Mouse (Mus musculus) stomach, embryonic 16.5 days (tissue): ENCODE data around the gene Sorcs2. TPM values are rescaled to one million over a fixed set of nuclear protein-coding genes. Genes with fewer than 3 reads are reported as not detected.
A peak's percentile ranks its signal among the peaks of the same experiment; 100 is the strongest.

Source experiments
- ATAC-seq: fragments of 200-750 bp; cut with Nextera tagmentation; 2 replicates; pipeline ENCODE4 v1.8.0; 2017; ENCODE audit warnings: moderate number of reproducible peaks, moderate TSS enrichment; ENCODE audit not compliant: insufficient read depth, low FRiP score
- H3K27ac ChIP-seq: fragments of 300-500 bp; sonication (generic); 2 replicates; pipeline ENCODE4 v1.5.1; 2014; ENCODE audit warnings: low read length
- H3K27me3 ChIP-seq: fragments of 300-500 bp; sonication (generic); 2 replicates; pipeline ENCODE4 v1.6.1; 2014; ENCODE audit warnings: low read length, control low read depth, mixed read lengths; ENCODE audit not compliant: control insufficient read depth, insufficient read depth
- H3K36me3 ChIP-seq: fragments of 300-500 bp; sonication (generic); 2 replicates; pipeline ENCODE4 v1.6.1; 2014; ENCODE audit warnings: low read length; ENCODE audit not compliant: control insufficient read depth, insufficient read depth
- H3K4me1 ChIP-seq: fragments of 300-500 bp; sonication (generic); 2 replicates; pipeline ENCODE4 v1.6.1; 2014; ENCODE audit warnings: low read length, control low read depth, mixed read lengths; ENCODE audit not compliant: control insufficient read depth, insufficient read depth
- H3K4me2 ChIP-seq: fragments of 300-500 bp; sonication (generic); 2 replicates; pipeline ENCODE4 v1.6.1; 2014; ENCODE audit warnings: low read depth, low read length, mixed read lengths
- H3K4me3 ChIP-seq: fragments of 300-500 bp; sonication (generic); replicated peaks from 2 replicates; pipeline ENCODE4 v1.5.1; 2014; ENCODE audit warnings: mild to moderate bottlenecking, low read length
- H3K9ac ChIP-seq: fragments of 300-500 bp; sonication (generic); 2 replicates; pipeline ENCODE4 v1.6.1; 2014; ENCODE audit warnings: low read length
- H3K9me3 ChIP-seq: fragments of 300-500 bp; sonication (generic); replicated peaks from 2 replicates; pipeline ENCODE4 v1.6.1; 2016; ENCODE audit warnings: low read length, control low read depth; ENCODE audit not compliant: control insufficient read depth
- WGBS: fragments of 180-500 bp; shearing (Covaris S2); extraction: QIAGEN DNeasy Blood & Tissue Kit; methylation state at CpG from one replicate; pipeline ENCODE4 v1.1.7; 2014; 5-methylcytosine and 5-hydroxymethylcytosine counted together
- polyA plus RNA-seq: library from polyadenylated mRNA; unstranded; fragments of >200 nt; fragmentation: Nextera tagmentation; extraction: Ambion mirVana; gene quantifications from 2 replicates; pipeline ENCODE4 v1.2.1, GENCODE M21; 2015

Gene Sorcs2
- polyA plus RNA-seq, 1 experiment from 2014 or later = 11.8 TPM

DNA sequence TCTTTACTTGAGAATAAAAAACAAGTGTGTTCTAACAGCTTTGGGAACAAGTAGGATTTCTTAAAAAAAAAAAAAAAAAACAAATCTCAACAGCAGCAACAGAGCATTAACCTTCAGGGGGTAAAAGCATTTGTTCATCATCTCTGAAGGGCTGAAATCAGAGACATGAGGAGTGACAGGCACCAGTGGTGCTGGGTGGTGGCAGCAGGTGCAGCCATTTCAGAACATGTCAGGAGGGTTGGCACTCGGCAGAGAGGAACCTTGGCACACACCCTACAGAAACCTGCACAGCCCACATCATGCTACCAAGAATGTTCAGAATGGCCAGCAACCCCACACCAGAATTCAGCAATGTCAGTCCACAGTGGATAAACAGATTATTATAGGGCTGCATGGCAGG lies 198.4 kb downstream of the Sorcs2 start:
- peaks cover 13% of the 10 kb centered on the region; the same call in 1 of the 2 replicates for H3K4me1 ChIP-seq
- H3K36me3 ChIP-seq = no peaks in the 10 kb centered on the region
- no peak overlapping the region for H3K9ac ChIP-seq
- no peak overlapping the region for H3K4me3 ChIP-seq
- 76% methylated on average over 1 of the region's 1 CpGs for WGBS
- no peak overlapping the region for H3K4me2 ChIP-seq
- H3K9me3 ChIP-seq = no peaks in the 10 kb centered on the region
- H3K27me3 ChIP-seq = no peaks in the 10 kb centered on the region
- ATAC-seq = no peak
- no peak overlapping the region for H3K27ac ChIP-seq

DNA sequence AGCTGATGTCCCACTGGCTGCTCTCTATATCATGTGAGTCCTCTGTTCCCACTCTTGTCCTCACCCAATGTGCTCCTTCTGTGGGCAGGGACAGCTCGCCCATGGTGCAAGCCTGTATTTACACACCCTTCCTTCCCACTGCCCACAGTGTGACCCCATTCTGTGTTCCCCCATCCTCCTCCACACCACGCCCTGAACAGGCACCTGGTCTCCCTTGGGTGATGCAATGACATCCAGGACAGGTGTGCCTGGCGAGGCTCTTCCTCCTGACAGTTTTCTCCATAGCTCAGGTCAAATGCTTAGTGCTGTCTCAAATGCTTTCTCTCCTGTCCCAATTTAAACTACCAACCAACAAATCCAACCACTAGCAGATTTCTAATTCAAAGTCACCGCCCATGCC lies 202.5 kb downstream of the Sorcs2 start:
- H3K4me2 ChIP-seq = no peak overlapping the region

DNA sequence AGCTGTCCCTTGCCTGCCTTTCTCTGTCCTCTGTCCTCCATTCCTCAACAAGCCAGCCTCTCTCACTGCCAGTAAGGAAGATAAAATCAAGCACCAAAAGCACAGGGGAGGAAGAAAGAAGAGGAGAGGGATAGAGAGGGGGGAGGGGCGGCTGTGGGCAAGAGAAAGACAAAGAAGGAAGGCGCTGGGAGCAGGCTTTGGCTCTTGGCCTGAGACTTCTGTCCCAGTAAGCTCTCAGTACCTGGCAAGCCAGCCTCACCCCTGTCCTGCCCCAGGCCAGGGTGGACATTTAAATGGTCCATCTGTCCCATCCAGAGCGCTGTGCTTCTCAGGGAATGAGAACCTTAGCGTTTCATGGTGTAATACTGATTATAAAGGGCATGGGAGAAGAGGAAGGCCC lies 203.3 kb downstream of the Sorcs2 start:
- H3K27me3 ChIP-seq = no peaks in the 10 kb centered on the region
- no peak overlapping the region for H3K4me3 ChIP-seq
- ATAC-seq = no peak
- H3K9me3 ChIP-seq = no peaks in the 10 kb centered on the region
- H3K27ac ChIP-seq = no peak overlapping the region
- H3K9ac ChIP-seq = no peak overlapping the region
- no peak overlapping the region for H3K4me2 ChIP-seq
- WGBS = 70% methylated on average over 4 of the region's 4 CpGs
- H3K4me1 ChIP-seq = 0 out of 2 replicates have a peak, but pooled peaks cover 8% of the 10 kb centered on the region
- no peaks in the 10 kb centered on the region for H3K36me3 ChIP-seq

More for the DNA sequence above, 202.5 kb downstream of the Sorcs2 start:
- WGBS = 74% methylated on average over 4 of the region's 4 CpGs
- Histone ChIP-seq H3K27me3 (no peaks in the 10 kb centered on the region), H3K36me3 (no peaks in the 10 kb centered on the region), H3K9me3 (no peaks in the 10 kb centered on the region), H3K4me1 (0 out of 2 replicates have a peak, but pooled peaks cover 8% of the 10 kb centered on the region), H3K4me3 (no peak overlapping the region), H3K27ac (no peak overlapping the region), H3K9ac (no peak overlapping the region)
- 0 out of 2 replicates have a peak, but pooled peaks have one; percentile 26 for ATAC-seq

DNA sequence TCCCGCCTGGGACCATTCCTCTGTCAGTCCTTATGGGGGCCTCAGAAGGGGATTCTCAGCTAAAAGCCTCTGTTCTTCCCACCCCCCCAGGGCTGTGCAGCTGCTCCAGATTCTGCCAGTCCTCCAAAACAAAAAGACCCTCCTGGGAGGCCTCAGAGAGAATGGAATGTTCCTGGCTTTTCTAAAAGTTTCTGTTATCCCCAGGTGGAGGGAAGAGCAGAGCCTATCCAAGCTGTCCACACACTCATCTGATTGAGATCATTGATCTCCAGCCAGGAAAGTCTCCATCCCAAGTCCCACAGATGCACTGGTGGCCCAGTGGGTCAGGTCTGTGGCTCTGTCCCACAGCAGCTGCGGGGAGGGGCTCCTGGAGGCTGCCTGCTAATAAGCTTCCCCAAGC lies 205.3 kb downstream of the Sorcs2 start:
- Histone ChIP-seq H3K9me3 (no peaks in the 10 kb centered on the region), H3K4me2 (no peak overlapping the region), H3K9ac (no peak overlapping the region), H3K27ac (no peak overlapping the region), H3K36me3 (no peaks in the 10 kb centered on the region), H3K4me1 (0 out of 2 replicates have a peak, but pooled peaks cover 8% of the 10 kb centered on the region), H3K4me3 (no peak overlapping the region), H3K27me3 (no peaks in the 10 kb centered on the region)
- ATAC-seq = no peak
- 69% methylated on average over 2 of the region's 2 CpGs for WGBS

DNA sequence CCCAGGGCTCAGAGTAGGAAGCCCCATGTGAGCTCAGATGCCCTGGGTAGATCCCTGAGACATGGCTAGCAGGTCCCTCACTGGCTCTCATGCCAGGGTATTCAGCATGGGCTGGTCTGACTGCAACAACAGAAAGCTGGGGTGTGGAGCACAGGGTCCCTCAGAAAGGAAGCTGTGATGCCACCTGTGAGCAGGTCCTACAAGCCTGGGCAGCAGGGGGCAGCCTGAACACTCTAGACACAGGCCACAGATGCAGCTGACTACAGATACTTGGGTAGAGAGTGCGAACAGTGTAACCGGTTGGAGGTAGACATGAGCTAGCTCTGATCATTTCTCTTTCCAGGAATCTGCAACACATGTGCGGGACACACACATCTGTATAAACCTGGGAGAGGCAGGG lies 206.1 kb downstream of the Sorcs2 start:
- Histone ChIP-seq H3K4me2 (no peak overlapping the region), H3K36me3 (no peaks in the 10 kb centered on the region), H3K4me1 (0 out of 2 replicates have a peak, but pooled peaks cover 8% of the 10 kb centered on the region), H3K27me3 (no peaks in the 10 kb centered on the region), H3K9ac (no peak overlapping the region), H3K9me3 (no peaks in the 10 kb centered on the region), H3K27ac (no peak overlapping the region), H3K4me3 (no peak overlapping the region)
- no peak for ATAC-seq
- WGBS = 78% methylated on average over 3 of the region's 3 CpGs

DNA sequence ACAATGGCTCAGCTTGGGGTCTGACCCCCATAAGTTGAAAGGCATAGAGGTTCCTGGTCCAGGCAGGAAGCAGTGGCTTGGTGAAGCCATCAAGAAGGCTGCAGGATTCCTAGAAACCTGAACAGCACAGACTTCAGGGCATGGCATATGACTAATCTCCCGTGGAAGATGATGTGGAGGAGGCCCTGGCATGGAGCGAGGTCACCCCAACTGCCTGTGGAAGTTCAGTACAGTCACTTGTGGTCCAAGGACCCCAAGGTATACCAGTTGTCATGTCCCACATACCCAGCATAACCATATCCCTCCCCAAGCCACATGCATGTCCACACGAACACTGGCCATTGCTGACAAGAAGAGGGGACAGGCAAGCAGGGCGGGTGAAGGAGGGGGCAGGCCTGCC lies 206.7 kb downstream of the Sorcs2 start:
- H3K4me3 ChIP-seq = no peak overlapping the region
- H3K4me2 ChIP-seq = no peak overlapping the region
- H3K27ac ChIP-seq = no peak overlapping the region
- WGBS = 91% methylated on average over 4 of the region's 4 CpGs
- H3K9me3 ChIP-seq = no peaks in the 10 kb centered on the region
- H3K9ac ChIP-seq = no peak overlapping the region
- no peaks in the 10 kb centered on the region for H3K36me3 ChIP-seq
- no peak for ATAC-seq
- no peaks in the 10 kb centered on the region for H3K27me3 ChIP-seq
- 0 out of 2 replicates have a peak, but pooled peaks cover 8% of the 10 kb centered on the region for H3K4me1 ChIP-seq

DNA sequence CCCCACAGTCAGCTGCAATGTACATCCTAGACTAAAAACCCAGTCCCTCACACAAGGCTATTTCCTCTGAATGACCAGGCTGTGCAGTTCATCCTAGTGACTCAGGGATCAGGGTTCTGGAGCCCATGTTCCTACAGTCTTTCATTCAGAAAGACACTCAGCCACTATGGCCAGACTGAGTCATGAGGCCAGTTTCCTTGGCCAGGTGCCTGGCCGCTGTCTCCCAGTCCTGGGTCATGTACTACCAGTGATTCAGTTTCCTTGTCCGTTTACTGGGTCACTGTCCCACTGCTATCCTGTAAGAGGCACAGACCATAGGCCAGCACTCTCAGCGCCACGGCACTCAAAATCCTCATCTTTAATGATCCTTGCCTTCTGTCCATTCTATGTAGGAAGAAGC lies 209.6 kb downstream of the Sorcs2 start:
- H3K4me3 ChIP-seq = no peak overlapping the region
- H3K4me1 ChIP-seq = no peaks in the 10 kb centered on the region
- H3K9ac ChIP-seq = no peak overlapping the region
- H3K27ac ChIP-seq = no peak overlapping the region
- no peaks in the 10 kb centered on the region for H3K9me3 ChIP-seq
- ATAC-seq = no peak
- H3K4me2 ChIP-seq = no peak overlapping the region
- H3K27me3 ChIP-seq = no peaks in the 10 kb centered on the region
- 87% methylated on average over 4 of the region's 4 CpGs for WGBS
- no peaks in the 10 kb centered on the region for H3K36me3 ChIP-seq

DNA sequence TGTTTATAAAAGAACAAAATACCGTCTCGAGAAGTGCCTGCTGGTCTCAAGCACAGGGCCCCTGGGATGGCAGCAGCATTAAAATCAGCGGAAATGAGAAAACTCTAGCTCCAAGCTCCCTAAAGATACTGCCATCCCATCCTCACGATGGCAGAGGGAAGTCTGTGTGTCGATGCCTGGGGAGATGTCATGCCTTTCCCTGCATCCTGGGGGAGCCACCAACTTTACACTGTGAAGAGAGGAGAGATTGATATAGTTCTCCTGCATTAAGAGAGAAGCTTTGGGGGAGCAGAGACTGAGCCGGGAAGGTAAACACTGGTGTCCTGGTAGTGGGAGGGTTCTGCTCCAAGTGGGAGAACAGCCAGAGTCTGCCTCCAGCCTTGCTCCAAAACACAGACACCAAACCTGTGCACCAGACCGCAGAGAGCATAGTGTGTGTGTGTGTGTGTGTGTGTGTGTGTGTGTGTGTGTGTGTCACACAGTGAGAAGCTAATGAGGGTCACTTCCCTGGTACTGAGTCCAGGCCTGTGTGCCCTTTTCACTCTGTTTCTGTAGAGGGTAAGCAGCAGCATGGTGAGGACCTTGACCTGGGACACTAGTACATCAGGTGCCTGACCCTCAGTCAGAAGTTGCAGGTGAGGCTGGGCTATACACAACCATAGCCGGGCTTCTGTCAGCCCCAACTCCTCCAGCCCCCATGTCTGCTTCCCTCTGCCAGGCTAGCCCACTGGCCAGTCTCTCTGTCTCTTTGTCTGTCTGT lies 211.5 kb downstream of the Sorcs2 start:
- no peak for ATAC-seq
- WGBS = 36% methylated on average over 8 of the region's 8 CpGs
- Histone ChIP-seq H3K27ac (no peak overlapping the region), H3K4me2 (no peak overlapping the region), H3K4me3 (no peak overlapping the region), H3K4me1 (no peaks in the 10 kb centered on the region), H3K36me3 (no peaks in the 10 kb centered on the region), H3K9ac (no peak overlapping the region), H3K9me3 (no peaks in the 10 kb centered on the region), H3K27me3 (no peaks in the 10 kb centered on the region)

DNA sequence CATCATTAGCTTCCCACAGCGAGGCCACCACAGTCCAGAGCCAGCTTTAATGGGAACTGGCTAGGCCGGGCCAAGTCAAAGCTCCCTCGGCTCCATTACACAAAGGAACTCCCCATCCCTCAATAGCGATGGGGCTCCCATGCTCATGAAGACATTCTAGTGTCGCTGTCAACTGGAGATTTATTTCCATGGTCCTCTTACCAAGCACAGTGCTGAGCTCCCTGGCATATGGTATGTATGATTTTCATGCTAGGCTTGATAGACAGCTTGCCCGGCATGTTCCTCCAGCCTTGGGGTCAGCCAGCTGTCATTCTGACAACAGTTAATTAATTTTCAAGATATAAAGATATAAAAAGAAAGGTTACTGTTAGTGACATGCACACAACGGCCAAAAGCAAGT lies 215.6 kb downstream of the Sorcs2 start:
- Histone ChIP-seq H3K9me3 (no peaks in the 10 kb centered on the region), H3K27ac (no peak overlapping the region), H3K4me3 (no peak overlapping the region), H3K4me2 (no peak overlapping the region), H3K4me1 (no peaks in the 10 kb centered on the region), H3K27me3 (no peaks in the 10 kb centered on the region), H3K36me3 (no peaks in the 10 kb centered on the region), H3K9ac (no peak overlapping the region)
- no peak for ATAC-seq
- 79% methylated on average over 7 of the region's 7 CpGs for WGBS
